Mouse (Mus musculus) embryo, embryonic 11 days (tissue): ENCODE measurements around the gene Zfp326.
"Not testable (repeated sequence)": the region's sequence is repeated elsewhere in the genome, so short reads cannot be mapped to it uniquely, and the experiment has no call there.

Experiments used
- DNase-seq: peaks from one replicate; pipeline ENCODE4 v3.0.0-alpha.2; 2015

Zfp326 gene

GRCm38 (mm10) chr5:105876068-105876924 is at the start of gene Zfp326:
Gene Zfp326, plus strand, starts transcription at chr5:105876565.
- peak; percentile 95 for DNase-seq

GRCm38 (mm10) chr5:105826916-105827510 is 49.4 kb upstream of the Zfp326 start:
- no peak for DNase-seq

GRCm38 (mm10) chr5:105828050-105828449 is 48.3 kb upstream of the Zfp326 start:
- no peak for DNase-seq

- no peak for DNase-seq
Measured at GRCm38 (mm10) chr5:105829008-105829586, 47.3 kb upstream of the Zfp326 start.

GRCm38 (mm10) chr5:105832140-105832539 is 44.2 kb upstream of the Zfp326 start:
- no peak for DNase-seq

- DNase-seq = no peak
Measured at GRCm38 (mm10) chr5:105833923-105834322, 42.4 kb upstream of the Zfp326 start.

- DNase-seq = no peak
Measured at GRCm38 (mm10) chr5:105836006-105836405, 40.4 kb upstream of the Zfp326 start.

- DNase-seq = no peak
Measured at GRCm38 (mm10) chr5:105839740-105840310, 36.5 kb upstream of the Zfp326 start.

GRCm38 (mm10) chr5:105844044-105844753 is 32.2 kb upstream of the Zfp326 start:
- DNase-seq = no peak

- no peak for DNase-seq
Measured at GRCm38 (mm10) chr5:105845041-105845440, 31.3 kb upstream of the Zfp326 start.

- no peak for DNase-seq
Measured at GRCm38 (mm10) chr5:105847726-105848125, 28.6 kb upstream of the Zfp326 start.

GRCm38 (mm10) chr5:105849222-105849621 is 27.1 kb upstream of the Zfp326 start:
- no peak for DNase-seq

GRCm38 (mm10) chr5:105849643-105850042 is 26.7 kb upstream of the Zfp326 start:
- no peak for DNase-seq

GRCm38 (mm10) chr5:105853271-105853670 is 23.1 kb upstream of the Zfp326 start:
- no peak for DNase-seq

GRCm38 (mm10) chr5:105857486-105857885 is 18.9 kb upstream of the Zfp326 start:
- no peak for DNase-seq

GRCm38 (mm10) chr5:105858754-105859694 is 17.3 kb upstream of the Zfp326 start:
- DNase-seq = peak; percentile 53

- no peak for DNase-seq
Measured at GRCm38 (mm10) chr5:105859716-105860460, 16.5 kb upstream of the Zfp326 start.

- DNase-seq = no peak
Measured at GRCm38 (mm10) chr5:105860461-105860835, 15.9 kb upstream of the Zfp326 start.

- DNase-seq = no peak
Measured at GRCm38 (mm10) chr5:105861616-105862015, 14.7 kb upstream of the Zfp326 start.

- DNase-seq = not testable (repeated sequence)
Measured at GRCm38 (mm10) chr5:105865110-105865628, 11.2 kb upstream of the Zfp326 start.

GRCm38 (mm10) chr5:105867427-105867826 is 8.9 kb upstream of the Zfp326 start:
- DNase-seq = no peak
